Mouse (Mus musculus): ENCODE results near the gene Epha4.

GRCm38 (mm10) chr1:77456695-77457445 is 58.0 kb downstream of the Epha4 start:
- TF ChIP-seq POLR2A (IDR thresholded peaks at IDR 0.05; ENCODE audit: control insufficient read depth, low read depth, low read length) (no peak), CTCF (IDR thresholded peaks at IDR 0.05; ENCODE audit: control insufficient read depth, insufficient read depth, insufficient replicate concordance, low read depth, low read length) (no peak)
